Mouse (Mus musculus): ENCODE results near the gene Crcp. TPM values are rescaled to one million over a fixed set of nuclear protein-coding genes. Genes with fewer than 3 reads are reported as not detected.

Crcp gene
- polyA plus RNA-seq, 1 experiment from 2014 or later: 46.2 TPM

- Histone ChIP-seq H3K27ac (ENCODE audit: low read length) (no peak overlapping the region), H3K4me1 (ENCODE audit: insufficient read depth, low read length) (no peaks in the 10 kb centered on the region; the same call in 1 of the 2 replicates), H3K4me3 (ENCODE audit: low read length) (no peak overlapping the region), H3K27me3 (ENCODE audit: insufficient read depth, low read length) (no peaks in the 10 kb centered on the region), H3K4me2 (replicated peaks; ENCODE audit: low read depth, low read length) (no peak overlapping the region), H3K36me3 (ENCODE audit: insufficient read depth, low read length) (peaks cover 3% of the 10 kb centered on the region; the same call in 1 of the 2 replicates), H3K9me3 (ENCODE audit: low read length) (no peaks in the 10 kb centered on the region), H3K9ac (replicated peaks; ENCODE audit: low read length) (no peak overlapping the region)
- WGBS: 81% methylated on average over 5 of the region's 5 CpGs
- no peak for ATAC-seq (ENCODE audit: low FRiP score, low TSS enrichment)
Measured at GRCm38 (mm10) chr5:130052510-130052909, 23.4 kb downstream of the Crcp start.

- H3K9me3 ChIP-seq (ENCODE audit: low read length): no peaks in the 10 kb centered on the region
- H3K4me1 ChIP-seq (ENCODE audit: insufficient read depth, low read length): no peaks in the 10 kb centered on the region; the same call in 1 of the 2 replicates
- H3K27ac ChIP-seq (ENCODE audit: low read length): no peak overlapping the region
- no peak overlapping the region for H3K4me2 ChIP-seq (replicated peaks; ENCODE audit: low read depth, low read length)
- WGBS: 95% methylated on average over 6 of the region's 6 CpGs
- H3K36me3 ChIP-seq (ENCODE audit: insufficient read depth, low read length): peaks cover 5% of the 10 kb centered on the region; the same call in 1 of the 2 replicates
- H3K27me3 ChIP-seq (ENCODE audit: insufficient read depth, low read length): no peaks in the 10 kb centered on the region
- no peak overlapping the region for H3K4me3 ChIP-seq (ENCODE audit: low read length)
- no peak overlapping the region for H3K9ac ChIP-seq (replicated peaks; ENCODE audit: low read length)
- no peak for ATAC-seq (ENCODE audit: low FRiP score, low TSS enrichment)
Measured at GRCm38 (mm10) chr5:130052955-130053354, 23.9 kb downstream of the Crcp start.

GRCm38 (mm10) chr5:130055688-130056087 lies 26.6 kb downstream of the Crcp start:
- Histone ChIP-seq H3K4me1 (ENCODE audit: insufficient read depth, low read length) (peaks cover 6% of the 10 kb centered on the region; the same call in 1 of the 2 replicates), H3K36me3 (ENCODE audit: insufficient read depth, low read length) (peaks cover 15% of the 10 kb centered on the region; the same call in 1 of the 2 replicates), H3K27me3 (ENCODE audit: insufficient read depth, low read length) (no peaks in the 10 kb centered on the region), H3K9me3 (ENCODE audit: low read length) (no peaks in the 10 kb centered on the region), H3K27ac (ENCODE audit: low read length) (no peak overlapping the region), H3K4me3 (ENCODE audit: low read length) (no peak overlapping the region), H3K4me2 (replicated peaks; ENCODE audit: low read depth, low read length) (no peak overlapping the region), H3K9ac (replicated peaks; ENCODE audit: low read length) (no peak overlapping the region)
- no peak for ATAC-seq (ENCODE audit: low FRiP score, low TSS enrichment)
- WGBS: 88% methylated on average over 4 of the region's 4 CpGs

- Histone ChIP-seq H3K4me3 (ENCODE audit: low read length) (no peak overlapping the region), H3K27ac (ENCODE audit: low read length) (no peak overlapping the region), H3K4me2 (replicated peaks; ENCODE audit: low read depth, low read length) (no peak overlapping the region), H3K27me3 (ENCODE audit: insufficient read depth, low read length) (no peaks in the 10 kb centered on the region), H3K9ac (replicated peaks; ENCODE audit: low read length) (no peak overlapping the region), H3K9me3 (ENCODE audit: low read length) (no peaks in the 10 kb centered on the region), H3K4me1 (ENCODE audit: insufficient read depth, low read length) (peaks cover 6% of the 10 kb centered on the region; the same call in 1 of the 2 replicates), H3K36me3 (ENCODE audit: insufficient read depth, low read length) (peaks cover 18% of the 10 kb centered on the region; the same call in 1 of the 2 replicates)
- no peak for ATAC-seq (ENCODE audit: low FRiP score, low TSS enrichment)
- whole genome bisulfite sequencing: 90% methylated on average over 2 of the region's 2 CpGs
Measured at GRCm38 (mm10) chr5:130056303-130056702, 27.2 kb downstream of the Crcp start.

GRCm38 (mm10) chr5:130059413-130060328 lies 30.6 kb downstream of the Crcp start:
- 79% methylated on average over 12 of the region's 12 CpGs for WGBS
- peaks cover 6% of the 10 kb centered on the region for H3K4me1 ChIP-seq (ENCODE audit: insufficient read depth, low read length)

GRCm38 (mm10) chr5:130060329-130060665 lies 31.2 kb downstream of the Crcp start:
- no peak overlapping the region for H3K4me3 ChIP-seq (ENCODE audit: low read length)
- 0 out of 2 replicates have a peak, but pooled peaks cover 18% of the 10 kb centered on the region for H3K36me3 ChIP-seq (ENCODE audit: insufficient read depth, low read length)
- 93% methylated on average over 4 of the region's 4 CpGs for WGBS
- peaks cover 6% of the 10 kb centered on the region for H3K4me1 ChIP-seq (ENCODE audit: insufficient read depth, low read length)
- no peak overlapping the region for H3K27ac ChIP-seq (ENCODE audit: low read length)
- H3K27me3 ChIP-seq (ENCODE audit: insufficient read depth, low read length): no peaks in the 10 kb centered on the region
- no peak overlapping the region for H3K4me2 ChIP-seq (replicated peaks; ENCODE audit: low read depth, low read length)
- ATAC-seq (ENCODE audit: low FRiP score, low TSS enrichment): no peak
- no peaks in the 10 kb centered on the region for H3K9me3 ChIP-seq (ENCODE audit: low read length)
- no peak overlapping the region for H3K9ac ChIP-seq (replicated peaks; ENCODE audit: low read length)

More at GRCm38 (mm10) chr5:130059413-130060328, 30.6 kb downstream of the Crcp start:
- no peak overlapping the region for H3K4me2 ChIP-seq (replicated peaks; ENCODE audit: low read depth, low read length)
- H3K9ac ChIP-seq (replicated peaks; ENCODE audit: low read length): no peak overlapping the region
- peak overlapping the region; percentile 44; the same call in 1 of the 2 replicates for H3K27ac ChIP-seq (ENCODE audit: low read length)
- H3K27me3 ChIP-seq (ENCODE audit: insufficient read depth, low read length): no peaks in the 10 kb centered on the region
- no peaks in the 10 kb centered on the region for H3K9me3 ChIP-seq (ENCODE audit: low read length)
- H3K4me3 ChIP-seq (ENCODE audit: low read length): no peak overlapping the region
- ATAC-seq (ENCODE audit: low FRiP score, low TSS enrichment): peak; percentile 61
- H3K36me3 ChIP-seq (ENCODE audit: insufficient read depth, low read length): peaks cover 18% of the 10 kb centered on the region; the same call in 1 of the 2 replicates

GRCm38 (mm10) chr5:130062096-130062495 lies 33.0 kb downstream of the Crcp start:
- 53% methylated on average over 2 of the region's 2 CpGs for WGBS
- Histone ChIP-seq H3K36me3 (ENCODE audit: insufficient read depth, low read length) (0 out of 2 replicates have a peak, but pooled peaks cover 18% of the 10 kb centered on the region), H3K4me2 (replicated peaks; ENCODE audit: low read depth, low read length) (no peak overlapping the region), H3K9me3 (ENCODE audit: low read length) (no peaks in the 10 kb centered on the region), H3K27me3 (ENCODE audit: insufficient read depth, low read length) (no peaks in the 10 kb centered on the region), H3K27ac (ENCODE audit: low read length) (peak overlapping the region; percentile 70), H3K9ac (replicated peaks; ENCODE audit: low read length) (no peak overlapping the region), H3K4me3 (ENCODE audit: low read length) (no peak overlapping the region), H3K4me1 (ENCODE audit: insufficient read depth, low read length) (peaks cover 6% of the 10 kb centered on the region)
- peak; percentile 60; the same call in 1 of the 2 replicates for ATAC-seq (ENCODE audit: low FRiP score, low TSS enrichment)

- WGBS: 81% methylated on average over 2 of the region's 2 CpGs
- Histone ChIP-seq H3K4me1 (ENCODE audit: insufficient read depth, low read length) (peaks cover 6% of the 10 kb centered on the region), H3K4me3 (ENCODE audit: low read length) (no peak overlapping the region), H3K36me3 (ENCODE audit: insufficient read depth, low read length) (0 out of 2 replicates have a peak, but pooled peaks cover 15% of the 10 kb centered on the region), H3K4me2 (replicated peaks; ENCODE audit: low read depth, low read length) (no peak overlapping the region), H3K27ac (ENCODE audit: low read length) (no peak overlapping the region), H3K9ac (replicated peaks; ENCODE audit: low read length) (no peak overlapping the region), H3K9me3 (ENCODE audit: low read length) (no peaks in the 10 kb centered on the region), H3K27me3 (ENCODE audit: insufficient read depth, low read length) (no peaks in the 10 kb centered on the region)
- no peak for ATAC-seq (ENCODE audit: low FRiP score, low TSS enrichment)
Measured at GRCm38 (mm10) chr5:130063760-130064159, 34.7 kb downstream of the Crcp start.

- no peak for ATAC-seq (ENCODE audit: low FRiP score, low TSS enrichment)
- H3K36me3 ChIP-seq (ENCODE audit: insufficient read depth, low read length): 0 out of 2 replicates have a peak, but pooled peaks cover 4% of the 10 kb centered on the region
- no peaks in the 10 kb centered on the region; the same call in 1 of the 2 replicates for H3K4me1 ChIP-seq (ENCODE audit: insufficient read depth, low read length)
- WGBS: 91% methylated on average over 1 of the region's 1 CpGs
- H3K27ac ChIP-seq (ENCODE audit: low read length): no peak overlapping the region
- H3K9ac ChIP-seq (replicated peaks; ENCODE audit: low read length): no peak overlapping the region
- no peaks in the 10 kb centered on the region for H3K9me3 ChIP-seq (ENCODE audit: low read length)
- no peaks in the 10 kb centered on the region for H3K27me3 ChIP-seq (ENCODE audit: insufficient read depth, low read length)
- H3K4me3 ChIP-seq (ENCODE audit: low read length): no peak overlapping the region
- no peak overlapping the region for H3K4me2 ChIP-seq (replicated peaks; ENCODE audit: low read depth, low read length)
Measured at GRCm38 (mm10) chr5:130065579-130065978, 36.5 kb downstream of the Crcp start.

- no peak overlapping the region for H3K27ac ChIP-seq (ENCODE audit: low read length)
- H3K4me3 ChIP-seq (ENCODE audit: low read length): no peak overlapping the region
- no peaks in the 10 kb centered on the region for H3K27me3 ChIP-seq (ENCODE audit: insufficient read depth, low read length)
- no peak overlapping the region for H3K4me2 ChIP-seq (replicated peaks; ENCODE audit: low read depth, low read length)
- 60% methylated on average over 3 of the region's 3 CpGs for WGBS
- no peaks in the 10 kb centered on the region for H3K9me3 ChIP-seq (ENCODE audit: low read length)
- no peaks in the 10 kb centered on the region for H3K4me1 ChIP-seq (ENCODE audit: insufficient read depth, low read length)
- 0 out of 2 replicates have a peak, but pooled peaks have one; percentile 27 for ATAC-seq (ENCODE audit: low FRiP score, low TSS enrichment)
- no peak overlapping the region for H3K9ac ChIP-seq (replicated peaks; ENCODE audit: low read length)
- H3K36me3 ChIP-seq (ENCODE audit: insufficient read depth, low read length): no peaks in the 10 kb centered on the region
Measured at GRCm38 (mm10) chr5:130067841-130068264, 38.8 kb downstream of the Crcp start.
